Mouse (Mus musculus) adrenal gland, postnatal 36 days (tissue): ENCODE measurements around the gene Limk2. TPM values are rescaled to one million over a fixed set of nuclear protein-coding genes. Genes with fewer than 3 reads are reported as not detected.

Experiments used
- DNase-seq, 2 experiments: peaks; one replicate each; pipeline ENCODE4 v3.0.0; 2021; ENCODE audit warnings: mixed read lengths in 1 of 2
- total RNA-seq, 2 experiments: library from RNA; stranded (reverse); gene quantifications; 2 replicates each; pipeline ENCODE4 v1.2.3; 2021

Gene Limk2
- total RNA-seq, 2 experiments from 2014 or later, result 15.6 to 25.4 TPM

DNA sequence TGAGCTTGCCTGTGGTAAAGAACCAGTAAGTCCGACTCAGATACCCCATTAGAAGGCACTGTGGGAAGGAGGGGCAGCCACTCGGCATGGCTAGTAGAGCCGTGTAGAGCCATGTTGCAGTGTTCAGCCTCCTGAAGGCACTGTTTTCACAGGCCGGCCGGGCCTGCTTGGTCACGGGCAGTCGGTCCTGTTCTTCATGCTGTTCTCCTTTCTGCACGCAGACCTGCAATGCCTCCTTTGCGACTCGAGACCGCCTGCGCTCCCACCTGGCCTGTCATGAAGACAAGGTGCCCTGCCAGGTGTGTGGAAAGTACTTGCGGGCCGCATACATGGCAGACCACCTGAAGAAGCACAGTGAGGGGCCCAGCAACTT, 110.2 kb downstream of the Limk2 start:
- no peak for DNase-seq

DNA sequence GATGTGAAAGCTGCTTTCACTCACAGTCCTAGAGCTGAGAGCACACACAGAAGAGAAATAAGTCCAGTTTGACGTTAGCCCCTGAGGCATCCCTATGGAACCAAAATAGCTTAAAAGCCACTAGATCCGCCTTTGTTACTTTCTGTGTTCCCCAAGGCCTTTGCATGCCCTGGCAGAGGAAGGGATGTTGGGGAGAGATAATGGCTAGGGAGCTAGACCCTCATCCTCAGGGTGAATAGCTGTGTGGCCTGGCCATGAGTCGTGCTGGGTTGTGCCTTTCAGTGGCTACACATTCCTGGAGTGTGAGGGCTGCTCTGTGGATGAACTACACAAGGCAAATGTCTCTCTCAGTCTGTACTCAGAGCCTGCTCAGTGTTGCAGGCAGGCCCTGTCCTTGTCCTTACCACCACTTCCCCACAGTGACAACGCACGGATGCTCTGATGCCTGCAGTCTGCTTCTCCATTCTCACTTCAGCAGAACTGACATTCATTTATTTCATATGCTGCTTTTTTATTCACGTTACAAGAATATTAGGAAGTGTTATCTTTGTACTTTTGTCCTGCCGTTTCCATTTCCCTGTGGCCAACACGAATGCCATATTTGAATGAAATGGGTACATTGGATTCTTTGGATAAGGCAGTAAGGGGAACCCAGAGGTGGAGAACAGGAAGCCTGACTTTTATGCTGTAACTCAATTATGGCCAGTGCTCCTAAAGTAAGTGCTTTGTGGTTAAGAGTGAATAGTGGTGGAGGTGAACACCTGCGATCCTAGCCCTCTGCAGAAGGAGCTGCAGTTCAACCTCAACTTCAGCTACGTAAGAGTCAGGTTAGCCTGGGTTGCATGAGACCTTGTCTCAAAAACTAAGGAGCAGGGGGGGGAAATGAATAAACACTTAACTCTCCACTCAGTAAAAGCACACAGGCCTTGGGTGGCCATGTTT, 110.8 kb downstream of the Limk2 start:
- DNase-seq, result no peak

DNA sequence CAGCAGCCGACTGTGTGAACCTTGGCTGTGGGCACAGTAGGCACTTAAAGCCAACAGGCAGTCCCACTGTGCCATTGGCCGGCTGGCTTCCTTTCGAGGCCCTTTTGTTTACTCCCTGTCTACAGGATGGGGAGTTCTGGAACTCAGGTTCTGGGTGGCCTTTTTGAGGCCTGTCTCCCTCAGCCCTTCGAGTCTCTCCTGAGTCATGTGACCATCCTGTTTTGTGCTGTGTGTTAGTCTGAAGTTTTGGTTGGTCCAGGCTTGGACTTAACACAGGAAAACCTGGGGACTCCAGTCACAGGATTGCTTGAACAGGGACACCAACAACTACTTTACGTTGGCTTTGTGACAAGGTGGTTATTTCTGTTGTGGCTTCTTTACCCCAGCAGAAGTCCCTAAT, 112.9 kb downstream of the Limk2 start:
- DNase-seq, result no peak

DNA sequence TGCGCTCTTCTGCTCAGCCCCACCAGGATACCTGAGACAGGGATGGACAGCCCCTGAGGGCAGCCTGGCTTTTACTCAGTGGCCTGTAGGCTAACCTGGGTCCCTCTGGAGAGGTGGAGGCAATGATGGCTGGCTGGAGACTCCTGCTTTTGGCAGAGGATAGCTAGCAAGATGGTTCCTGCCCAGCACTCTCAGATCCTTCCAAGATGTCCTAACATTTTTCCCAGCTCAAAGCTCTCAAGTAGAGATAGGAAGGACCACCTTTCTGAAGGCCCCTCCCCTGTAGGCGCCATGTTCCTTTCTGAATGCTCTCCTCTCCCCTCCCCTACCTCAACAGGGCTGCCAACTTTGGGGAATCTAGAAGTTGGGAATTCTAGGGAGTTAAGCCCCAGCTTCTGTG, 114.3 kb downstream of the Limk2 start:
- DNase-seq, result no peak

Other genes with a start within 250 kb of the Limk2 start
- gene Sfi1, start 215.7 kb downstream of the Limk2 start, total RNA-seq, result 10 to 100 TPM; 47.9 to 50.9 TPM
- 10 to 100 TPM; 47.9 to 55.2 TPM for gene Eif4enif1, start 206.8 kb downstream of the Limk2 start, total RNA-seq
- gene Drg1, start 142.8 kb downstream of the Limk2 start, total RNA-seq, result 100 to 1,000 TPM; 100 to 113 TPM
- gene Patz1, start 120.3 kb downstream of the Limk2 start, total RNA-seq, result 10 to 100 TPM; 25.5 to 37.1 TPM
- 10 to 100 TPM in 1 of 2 experiments, 1 to 10 TPM in 1; 8.0 to 12.7 TPM for gene Pik3ip1, start 78.8 kb downstream of the Limk2 start, total RNA-seq
- 10 to 100 TPM; 30.8 to 42.9 TPM for gene Rnf185, start 43.2 kb upstream of the Limk2 start, total RNA-seq
- gene Pla2g3, start 79.1 kb upstream of the Limk2 start, total RNA-seq, result under 1 TPM in 1 of 2 experiments, not detected in 1; 0.20 TPM
- under 1 TPM; 0.66 to 0.76 TPM for gene Inpp5j, start 95.6 kb upstream of the Limk2 start, total RNA-seq
- gene Selenom, start 105.5 kb upstream of the Limk2 start, total RNA-seq, result 10 to 100 TPM; 32.7 to 34.8 TPM
- gene Smtn, start 131.4 kb upstream of the Limk2 start, total RNA-seq, result 10 to 100 TPM; 44.9 to 71.7 TPM
- gene Morc2a, start 240.0 kb upstream of the Limk2 start, total RNA-seq, result 10 to 100 TPM; 42.9 to 48.4 TPM